Mouse (Mus musculus): ENCODE data around the gene Lrrc31.
A peak's percentile ranks its signal among the peaks of the same experiment; 100 is the strongest.
"Not testable (repeated sequence)": the region's sequence is repeated elsewhere in the genome, so short reads cannot be mapped to it uniquely, and the experiment has no call there.

Lrrc31 gene

GRCm38 (mm10) chr3:30699711-30700505 lies at the start of gene Lrrc31:
Gene Lrrc31, minus strand, starts transcription at chr3:30699843.
- DNase-seq (ENCODE audit: low spot score) = not testable (repeated sequence)

- no peak for DNase-seq (ENCODE audit: low spot score)
Measured at GRCm38 (mm10) chr3:30748316-30748715, 48.7 kb upstream of the Lrrc31 start.

- no peak for DNase-seq (ENCODE audit: low spot score)
Measured at GRCm38 (mm10) chr3:30746006-30746405, 46.4 kb upstream of the Lrrc31 start, which contains the start of gene Samd7. Gene Samd7, plus strand, starts transcription at chr3:30746293.

- no peak for DNase-seq (ENCODE audit: low spot score)
Measured at GRCm38 (mm10) chr3:30742891-30743290, 43.2 kb upstream of the Lrrc31 start.

GRCm38 (mm10) chr3:30741306-30741705 lies 41.7 kb upstream of the Lrrc31 start:
- DNase-seq (ENCODE audit: low spot score) = no peak

- peak; percentile 20 for DNase-seq (ENCODE audit: low spot score)
Measured at GRCm38 (mm10) chr3:30736809-30737208, 37.2 kb upstream of the Lrrc31 start.

GRCm38 (mm10) chr3:30729046-30729445 lies 29.4 kb upstream of the Lrrc31 start:
- DNase-seq (ENCODE audit: low spot score) = no peak

- no peak for DNase-seq (ENCODE audit: low spot score)
Measured at GRCm38 (mm10) chr3:30727209-30727608, 27.6 kb upstream of the Lrrc31 start.

- no peak for DNase-seq (ENCODE audit: low spot score)
Measured at GRCm38 (mm10) chr3:30725514-30725913, 25.9 kb upstream of the Lrrc31 start.

- no peak for DNase-seq (ENCODE audit: low spot score)
Measured at GRCm38 (mm10) chr3:30724848-30725465, 25.3 kb upstream of the Lrrc31 start.

- no peak for DNase-seq (ENCODE audit: low spot score)
Measured at GRCm38 (mm10) chr3:30724105-30724824, 24.6 kb upstream of the Lrrc31 start.

GRCm38 (mm10) chr3:30723179-30723578 lies 23.5 kb upstream of the Lrrc31 start:
- no peak for DNase-seq (ENCODE audit: low spot score)

- no peak for DNase-seq (ENCODE audit: low spot score)
Measured at GRCm38 (mm10) chr3:30722461-30722860, 22.8 kb upstream of the Lrrc31 start.

GRCm38 (mm10) chr3:30722036-30722435 lies 22.4 kb upstream of the Lrrc31 start:
- DNase-seq (ENCODE audit: low spot score) = no peak

- DNase-seq (ENCODE audit: low spot score) = no peak
Measured at GRCm38 (mm10) chr3:30718649-30719048, 19.0 kb upstream of the Lrrc31 start.

GRCm38 (mm10) chr3:30713334-30713733 lies 13.7 kb upstream of the Lrrc31 start:
- no peak for DNase-seq (ENCODE audit: low spot score)

GRCm38 (mm10) chr3:30710191-30710590 lies 10.5 kb upstream of the Lrrc31 start:
- no peak for DNase-seq (ENCODE audit: low spot score)

GRCm38 (mm10) chr3:30706614-30707276 lies 7.1 kb upstream of the Lrrc31 start:
- no peak for DNase-seq (ENCODE audit: low spot score)

GRCm38 (mm10) chr3:30705977-30706376 lies 6.3 kb upstream of the Lrrc31 start:
- no peak for DNase-seq (ENCODE audit: low spot score)

- no peak for DNase-seq (ENCODE audit: low spot score)
Measured at GRCm38 (mm10) chr3:30697891-30698290, 1.8 kb downstream of the Lrrc31 start.

- peak; percentile 64 for DNase-seq (ENCODE audit: low spot score)
Measured at GRCm38 (mm10) chr3:30696346-30696745, 3.3 kb downstream of the Lrrc31 start.

GRCm38 (mm10) chr3:30695661-30696060 lies 4.0 kb downstream of the Lrrc31 start:
- DNase-seq (ENCODE audit: low spot score) = no peak
